Mouse (Mus musculus) midbrain, postnatal 0 days (tissue): Measurements from ENCODE around the gene Hist2h2aa2. TPM values are rescaled to one million over a fixed set of nuclear protein-coding genes. Genes with fewer than 3 reads are reported as not detected.
"Not testable (repeated sequence)": the region's sequence is repeated elsewhere in the genome, so short reads cannot be mapped to it uniquely, and the experiment has no call there.

Experiments used
- ATAC-seq: fragments of 200-750 bp; cut with Nextera tagmentation; 2 replicates; pipeline ENCODE4 v1.8.0; 2017; ENCODE audit warnings: moderate number of reproducible peaks, mild to moderate bottlenecking, moderate TSS enrichment, moderate library complexity; ENCODE audit not compliant: low FRiP score
- DNase-seq: peaks from one replicate; pipeline ENCODE4 v3.0.0-alpha.2; 2015; ENCODE audit warnings: low spot score
- H3K27ac ChIP-seq: fragments of 300-500 bp; sonication (generic); 2 replicates; pipeline ENCODE4 v1.5.1; 2014; ENCODE audit warnings: low read depth, mild to moderate bottlenecking, low read length, mixed read lengths
- H3K27me3 ChIP-seq: fragments of 300-500 bp; sonication (generic); 2 replicates; pipeline ENCODE4 v1.6.1; 2014; ENCODE audit warnings: low read length, control low read depth, mixed read lengths; ENCODE audit not compliant: insufficient read depth
- H3K36me3 ChIP-seq: fragments of 300-500 bp; sonication (generic); 2 replicates; pipeline ENCODE4 v1.6.1; 2014; ENCODE audit warnings: low read length, control low read depth, mixed read lengths; ENCODE audit not compliant: insufficient read depth
- H3K4me1 ChIP-seq: fragments of 300-500 bp; sonication (generic); 2 replicates; pipeline ENCODE4 v1.6.1; 2014; ENCODE audit warnings: mild to moderate bottlenecking, control low read depth, antibody characterized with exemption, low read length, mixed read lengths; ENCODE audit not compliant: insufficient read depth
- H3K4me2 ChIP-seq: fragments of 300-500 bp; sonication (generic); 2 replicates; pipeline ENCODE4 v1.6.1; 2014; ENCODE audit warnings: low read depth, mild to moderate bottlenecking, low read length, mixed read lengths; ENCODE audit not compliant: poor library complexity, severe bottlenecking
- H3K4me3 ChIP-seq: fragments of 300-500 bp; sonication (generic); 2 replicates; pipeline ENCODE4 v1.5.1; 2014; ENCODE audit warnings: low read depth, mild to moderate bottlenecking, low read length, moderate library complexity
- H3K9ac ChIP-seq: fragments of 300-500 bp; sonication (generic); replicated peaks from 2 replicates; pipeline ENCODE4 v1.6.1; 2014; ENCODE audit warnings: mild to moderate bottlenecking, low read length, moderate library complexity, mixed read lengths; ENCODE audit not compliant: poor library complexity, severe bottlenecking
- H3K9me3 ChIP-seq: fragments of 300-500 bp; sonication (generic); 2 replicates; pipeline ENCODE4 v1.6.1; 2016; ENCODE audit warnings: low read length, control low read depth
- CTCF ChIP-seq: IDR thresholded peaks from 2 replicates; pipeline ENCODE4 v1.5.1; 2016; ENCODE audit warnings: antibody characterized with exemption, mild to moderate bottlenecking
- WGBS: fragments of 180-500 bp; shearing (Covaris S2); extraction: QIAGEN DNeasy Blood & Tissue Kit; methylation state at CpG from one replicate; pipeline ENCODE4 v1.1.7; 2014; 5-methylcytosine and 5-hydroxymethylcytosine counted together
- polyA plus RNA-seq: library from polyadenylated mRNA; unstranded; fragments of >200 nt; fragmentation: Nextera tagmentation; extraction: Ambion mirVana; gene quantifications from 2 replicates; pipeline ENCODE4 v1.2.1, GENCODE M21; 2015
- total RNA-seq: library from RNA; depleted of rRNA; stranded (reverse); fragments of >200 nt; gene quantifications from 2 replicates; pipeline ENCODE4 v1.2.3, GENCODE M21; 2014

Hist2h2aa2 gene
- total and polyA plus RNA-seq, 2 experiments from 2014 or later, result 45.6 to 1,403 TPM

DNA sequence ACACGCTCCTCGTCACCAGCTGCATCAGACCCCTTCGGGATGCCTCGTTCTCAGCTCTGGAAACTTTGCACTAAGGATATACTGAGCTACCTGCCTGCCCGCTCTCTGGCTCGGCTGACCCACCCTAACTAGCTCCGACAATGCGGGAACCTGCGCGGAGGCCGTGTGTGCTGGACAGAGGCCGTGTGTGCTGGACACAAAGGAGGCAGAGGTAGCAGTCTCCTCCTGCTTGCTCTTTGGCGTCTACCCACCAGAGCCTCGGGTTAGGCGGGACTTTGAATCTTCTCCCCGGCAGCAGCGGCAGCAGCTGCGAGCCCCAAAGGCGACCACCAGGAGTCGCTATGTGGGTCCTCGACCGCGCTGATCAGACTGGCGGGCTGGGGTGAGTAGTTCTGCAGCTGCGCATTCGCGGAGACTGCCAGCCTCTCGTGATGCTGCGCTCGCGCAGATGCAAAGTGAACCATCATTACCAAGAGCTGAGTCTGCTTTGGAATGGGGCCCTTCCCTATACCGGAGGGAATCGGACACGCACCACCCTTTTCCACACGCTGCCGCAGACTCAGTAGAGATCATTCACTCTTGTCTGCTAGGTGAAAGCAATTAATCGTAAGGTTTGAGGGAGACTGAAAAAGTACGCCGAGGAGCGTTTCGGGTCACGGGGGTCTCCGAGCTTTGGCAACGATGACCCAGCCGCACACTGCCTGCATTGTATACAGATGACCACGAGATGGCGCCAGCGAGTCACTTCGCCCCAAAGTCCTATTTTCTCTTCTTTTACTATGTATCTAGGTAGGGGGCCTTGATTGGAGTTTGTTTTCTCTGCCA lies 37.9 kb upstream of the Hist2h2aa2 start:
- WGBS, result under 1% methylated on average over 49 of the region's 49 CpGs
- Histone ChIP-seq H3K4me1 (no peaks in the 10 kb centered on the region), H3K27ac (peak overlapping the region; percentile 69), H3K4me3 (peak overlapping the region; percentile 39), H3K9me3 (no peaks in the 10 kb centered on the region), H3K4me2 (peak overlapping the region; percentile 60), H3K36me3 (no peaks in the 10 kb centered on the region), H3K27me3 (no peaks in the 10 kb centered on the region), H3K9ac (peak overlapping the region; percentile 44; the same call in 1 of the 2 replicates)
- ATAC-seq (peak; percentile 95), DNase-seq (peak; percentile 97)
- peak; percentile 88 for TF ChIP-seq CTCF

- DNase-seq (peak; percentile 32), ATAC-seq (no peak)
- H3K4me2 ChIP-seq, result peak overlapping the region; percentile 60
- no peaks in the 10 kb centered on the region for H3K4me1 ChIP-seq
- peak overlapping the region; percentile 39 for H3K4me3 ChIP-seq
- H3K27ac ChIP-seq, result peak overlapping the region; percentile 69; the same call in 1 of the 2 replicates
- H3K36me3 ChIP-seq, result no peaks in the 10 kb centered on the region
- 13% methylated on average over 8 of the region's 8 CpGs for WGBS
- no peak; the same call in 1 of the 2 replicates for TF ChIP-seq CTCF
- H3K27me3 ChIP-seq, result no peaks in the 10 kb centered on the region
- no peaks in the 10 kb centered on the region for H3K9me3 ChIP-seq
- peak overlapping the region; percentile 44; the same call in 1 of the 2 replicates for H3K9ac ChIP-seq
Measured at GRCm38 (mm10) chr3:96277428-96277799, 37.3 kb upstream of the Hist2h2aa2 start.

DNA sequence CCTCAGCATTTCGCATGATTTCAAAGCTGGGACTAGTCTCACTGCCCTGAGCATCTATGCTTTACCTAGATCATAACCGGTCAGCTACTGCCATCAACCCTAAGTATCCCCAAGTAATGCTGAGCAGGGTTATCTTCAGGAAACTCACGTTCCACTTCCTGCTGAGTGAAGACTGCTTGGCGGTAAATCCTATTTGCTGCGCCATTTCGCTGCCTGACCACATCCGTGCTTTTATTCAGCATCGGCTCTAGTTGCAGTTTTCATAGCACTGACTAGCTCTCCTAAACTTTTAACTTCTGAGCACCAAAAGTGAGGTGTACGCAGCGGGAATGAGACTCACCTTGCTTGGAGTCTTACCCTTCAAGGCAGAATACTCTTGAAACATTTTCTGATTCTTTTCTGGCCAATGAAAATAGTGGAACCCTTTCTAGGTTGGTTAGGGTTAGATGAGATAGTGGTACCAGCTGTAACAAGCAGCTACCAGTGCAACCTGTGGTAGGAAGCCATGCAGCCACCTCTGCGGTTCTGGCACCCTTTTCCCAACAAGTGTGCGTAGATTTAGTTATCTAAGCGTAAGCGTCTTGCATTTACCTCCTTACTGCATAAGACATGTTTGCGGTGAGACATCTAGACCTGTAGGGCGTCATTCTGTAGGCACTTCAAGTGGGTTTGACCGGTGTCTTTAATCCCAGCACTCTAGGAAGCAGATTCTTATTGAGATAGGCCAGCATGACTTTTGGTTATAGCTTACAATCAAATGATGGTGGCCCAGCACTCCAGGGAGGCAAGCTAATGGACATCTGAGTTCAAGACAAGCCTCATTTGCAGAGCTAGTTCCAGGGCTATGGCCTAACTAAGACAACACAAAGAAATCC lies 33.8 kb upstream of the Hist2h2aa2 start:
- no peak overlapping the region for H3K4me2 ChIP-seq
- no peak overlapping the region for H3K27ac ChIP-seq
- no peaks in the 10 kb centered on the region for H3K4me1 ChIP-seq
- 88% methylated on average over 17 of the region's 17 CpGs for WGBS
- no peak overlapping the region for H3K4me3 ChIP-seq
- DNase-seq (no peak), ATAC-seq (no peak)
- no peaks in the 10 kb centered on the region for H3K36me3 ChIP-seq
- H3K9me3 ChIP-seq, result no peaks in the 10 kb centered on the region
- no peak for TF ChIP-seq CTCF
- no peaks in the 10 kb centered on the region for H3K27me3 ChIP-seq
- no peak overlapping the region for H3K9ac ChIP-seq

DNA sequence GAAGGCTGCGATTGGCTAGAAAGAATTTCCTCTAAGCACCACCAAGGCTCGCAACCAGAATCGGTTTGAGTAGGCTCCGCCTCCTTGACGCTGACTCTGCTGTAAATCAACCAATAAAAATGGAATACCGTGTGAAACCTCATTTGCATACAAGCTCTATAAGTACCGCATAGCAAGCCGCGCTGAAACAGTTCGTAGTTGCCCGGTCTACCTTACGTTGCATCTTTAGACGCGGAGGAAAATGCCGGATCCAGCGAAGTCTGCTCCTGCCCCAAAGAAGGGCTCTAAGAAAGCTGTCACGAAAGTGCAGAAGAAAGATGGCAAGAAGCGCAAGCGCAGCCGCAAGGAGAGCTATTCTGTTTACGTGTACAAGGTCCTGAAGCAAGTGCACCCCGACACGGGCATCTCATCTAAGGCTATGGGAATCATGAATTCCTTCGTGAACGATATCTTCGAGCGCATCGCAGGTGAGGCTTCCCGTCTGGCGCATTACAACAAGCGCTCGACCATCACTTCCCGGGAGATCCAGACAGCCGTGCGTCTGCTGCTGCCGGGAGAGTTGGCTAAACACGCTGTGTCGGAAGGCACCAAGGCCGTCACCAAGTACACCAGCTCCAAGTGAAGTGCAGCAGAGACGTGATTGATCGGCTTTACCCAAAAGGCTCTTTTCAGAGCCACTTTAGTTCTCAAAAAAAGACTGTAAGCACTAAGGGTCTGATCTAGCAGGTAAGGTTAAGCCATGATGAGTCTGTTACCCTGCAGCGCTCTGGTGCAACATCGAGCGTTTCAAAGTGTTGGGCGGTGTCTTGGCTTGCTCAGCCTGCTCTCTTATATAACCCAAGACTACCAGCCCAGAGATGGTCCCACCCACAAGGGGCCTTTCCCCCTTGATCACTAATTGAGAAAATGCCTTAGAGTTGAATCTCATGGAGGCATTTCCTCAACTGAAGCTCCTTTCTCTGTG lies 29.7 kb upstream of the Hist2h2aa2 start, which contains the start of gene Hist2h2bb:
TSS of gene Hist2h2bb (plus strand) at position 242 of the 964 bp plus-strand sequence.
- peak; percentile 94 for ATAC-seq
- H3K36me3 ChIP-seq, result no peaks in the 10 kb centered on the region
- no peaks in the 10 kb centered on the region for H3K27me3 ChIP-seq
- H3K27ac ChIP-seq, result peak within 1 kb of the TSS; percentile 92
- peak within 1 kb of the TSS; percentile 80 for H3K4me2 ChIP-seq
- peak; percentile 99 for DNase-seq
- peak within 1 kb of the TSS; percentile 57 for H3K9ac ChIP-seq
- under 1% methylated on average over 45 of the region's 45 CpGs for WGBS
- peak within 1 kb of the TSS; percentile 48 for H3K4me3 ChIP-seq
- H3K9me3 ChIP-seq, result no peaks in the 10 kb centered on the region
- H3K4me1 ChIP-seq, result 0 out of 2 replicates have a peak, but pooled peaks cover 5% of the 10 kb centered on the region
- TF ChIP-seq CTCF, result no peak

DNA sequence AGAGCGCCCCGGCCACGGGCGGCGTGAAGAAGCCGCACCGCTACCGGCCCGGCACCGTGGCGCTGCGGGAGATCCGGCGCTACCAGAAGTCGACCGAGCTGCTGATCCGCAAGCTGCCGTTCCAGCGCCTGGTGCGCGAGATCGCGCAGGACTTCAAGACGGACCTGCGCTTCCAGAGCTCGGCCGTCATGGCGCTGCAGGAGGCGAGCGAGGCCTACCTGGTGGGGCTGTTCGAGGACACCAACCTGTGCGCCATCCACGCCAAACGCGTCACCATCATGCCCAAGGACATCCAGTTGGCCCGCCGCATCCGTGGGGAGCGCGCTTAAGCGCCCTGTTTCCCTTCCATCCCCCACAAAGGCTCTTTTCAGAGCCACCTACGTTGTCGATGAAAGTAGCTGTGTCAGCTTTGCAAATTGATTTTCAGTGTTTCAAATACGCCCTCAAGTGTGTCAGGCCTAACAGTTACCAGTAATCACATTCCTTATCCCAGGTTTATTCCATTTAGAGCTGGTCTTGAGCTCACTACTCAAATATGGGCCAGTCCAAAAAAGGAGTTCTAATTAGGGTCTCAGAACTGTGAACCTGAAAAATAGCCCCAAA lies 28.8 kb upstream of the Hist2h2aa2 start:
- peak overlapping the region; percentile 80 for H3K4me2 ChIP-seq
- H3K4me1 ChIP-seq, H3K9me3 ChIP-seq, DNase-seq, H3K27me3 ChIP-seq, H3K36me3 ChIP-seq: not testable (repeated sequence)
- H3K27ac ChIP-seq, result peak overlapping the region; percentile 92
- peak overlapping the region; percentile 48 for H3K4me3 ChIP-seq
- WGBS, result 0% methylated on average over 11 of the region's 44 CpGs
- H3K9ac ChIP-seq, result peak overlapping the region; percentile 48; the same call in 1 of the 2 replicates
- peak; percentile 54 for ATAC-seq
